Mouse (Mus musculus) liver, embryonic 16.5 days (tissue): ENCODE data around the gene Ulk4. TPM values are rescaled to one million over a fixed set of nuclear protein-coding genes. Genes with fewer than 3 reads are reported as not detected.

Source experiments
- ATAC-seq: fragments of 200-750 bp; cut with Nextera tagmentation; 2 replicates; pipeline ENCODE4 v1.8.0; 2017; ENCODE audit warnings: low read depth, mild to moderate bottlenecking, moderate number of reproducible peaks, moderate library complexity
- H3K27ac ChIP-seq: fragments of 300-500 bp; sonication (generic); 2 replicates; pipeline ENCODE4 v1.5.1; 2014; ENCODE audit warnings: mild to moderate bottlenecking, low read length
- H3K27me3 ChIP-seq: fragments of 300-500 bp; sonication (generic); 2 replicates; pipeline ENCODE4 v1.6.1; 2014; ENCODE audit warnings: low read depth, low read length, mixed read lengths; ENCODE audit not compliant: control insufficient read depth, insufficient read depth
- H3K36me3 ChIP-seq: fragments of 300-500 bp; sonication (generic); 2 replicates; pipeline ENCODE4 v1.6.1; 2014; ENCODE audit warnings: mild to moderate bottlenecking; ENCODE audit not compliant: control insufficient read depth, insufficient read depth
- H3K4me1 ChIP-seq: fragments of 300-500 bp; sonication (generic); 2 replicates; pipeline ENCODE4 v1.6.1; 2014; ENCODE audit warnings: low read depth, low read length, mixed read lengths; ENCODE audit not compliant: control insufficient read depth
- H3K4me2 ChIP-seq: fragments of 300-500 bp; sonication (generic); 2 replicates; pipeline ENCODE4 v1.6.1; 2014; ENCODE audit warnings: low read depth, low read length, mixed read lengths
- H3K4me3 ChIP-seq: fragments of 300-500 bp; sonication (generic); 2 replicates; pipeline ENCODE4 v1.5.1; 2014; ENCODE audit warnings: low read depth, mild to moderate bottlenecking, low read length
- H3K9ac ChIP-seq: fragments of 300-500 bp; sonication (generic); 2 replicates; pipeline ENCODE4 v1.6.1; 2014; ENCODE audit warnings: low read depth, low read length
- H3K9me3 ChIP-seq: fragments of 300-500 bp; sonication (generic); replicated peaks from 2 replicates; pipeline ENCODE4 v1.6.1; 2016; ENCODE audit warnings: low read length; ENCODE audit not compliant: control insufficient read depth
- WGBS: fragments of 180-500 bp; shearing (Covaris S2); extraction: QIAGEN DNeasy Blood & Tissue Kit; methylation state at CpG from one replicate; pipeline ENCODE4 v1.1.7; 2014; ENCODE audit not compliant: insufficient replicate concordance; 5-methylcytosine and 5-hydroxymethylcytosine counted together
- polyA plus RNA-seq: library from polyadenylated mRNA; unstranded; fragments of >200 nt; fragmentation: Nextera tagmentation; extraction: Ambion mirVana; gene quantifications from 2 replicates; pipeline ENCODE4 v1.2.1, GENCODE M21; 2015

Ulk4 gene
- polyA plus RNA-seq, 1 experiment from 2014 or later = 30.8 TPM

- ATAC-seq = no peak
Observed at GRCm38 (mm10) chr9:121161818-121162565, 115.0 kb downstream of the Ulk4 start.

GRCm38 (mm10) chr9:121156253-121156831 is 120.7 kb downstream of the Ulk4 start:
- Histone ChIP-seq H3K9me3 (no peaks in the 10 kb centered on the region), H3K36me3 (no peaks in the 10 kb centered on the region), H3K4me2 (no peak overlapping the region), H3K4me3 (no peak overlapping the region), H3K27ac (no peak overlapping the region), H3K27me3 (no peaks in the 10 kb centered on the region), H3K4me1 (no peaks in the 10 kb centered on the region), H3K9ac (no peak overlapping the region)
- no peak for ATAC-seq
- 53% methylated on average over 9 of the region's 9 CpGs for WGBS

More at GRCm38 (mm10) chr9:121161818-121162565, 115.0 kb downstream of the Ulk4 start:
- no peak overlapping the region for H3K4me2 ChIP-seq
- H3K4me3 ChIP-seq = no peak overlapping the region
- no peaks in the 10 kb centered on the region for H3K4me1 ChIP-seq
- 72% methylated on average over 12 of the region's 12 CpGs for WGBS
- no peaks in the 10 kb centered on the region for H3K36me3 ChIP-seq
- H3K27me3 ChIP-seq = no peaks in the 10 kb centered on the region
- H3K9ac ChIP-seq = no peak overlapping the region
- H3K9me3 ChIP-seq = no peaks in the 10 kb centered on the region
- H3K27ac ChIP-seq = no peak overlapping the region

- H3K27ac ChIP-seq = no peak overlapping the region
- no peaks in the 10 kb centered on the region for H3K36me3 ChIP-seq
Observed at GRCm38 (mm10) chr9:121153276-121153675, 123.7 kb downstream of the Ulk4 start.

GRCm38 (mm10) chr9:121148602-121149001 is 128.4 kb downstream of the Ulk4 start:
- no peaks in the 10 kb centered on the region for H3K36me3 ChIP-seq
- H3K4me2 ChIP-seq = no peak overlapping the region
- H3K4me3 ChIP-seq = no peak overlapping the region
- 58% methylated on average over 3 of the region's 3 CpGs for WGBS
- no peaks in the 10 kb centered on the region for H3K4me1 ChIP-seq
- H3K27ac ChIP-seq = no peak overlapping the region
- H3K27me3 ChIP-seq = no peaks in the 10 kb centered on the region
- no peaks in the 10 kb centered on the region; the same call in 1 of the 2 replicates for H3K9me3 ChIP-seq
- no peak overlapping the region for H3K9ac ChIP-seq
- no peak for ATAC-seq

More at GRCm38 (mm10) chr9:121153276-121153675, 123.7 kb downstream of the Ulk4 start:
- H3K9me3 ChIP-seq = no peaks in the 10 kb centered on the region
- no peak overlapping the region for H3K4me2 ChIP-seq
- no peaks in the 10 kb centered on the region for H3K27me3 ChIP-seq
- H3K4me3 ChIP-seq = no peak overlapping the region
- H3K4me1 ChIP-seq = no peaks in the 10 kb centered on the region
- WGBS = 72% methylated on average over 5 of the region's 5 CpGs
- H3K9ac ChIP-seq = no peak overlapping the region
- no peak for ATAC-seq

- Histone ChIP-seq H3K9me3 (no peaks in the 10 kb centered on the region; the same call in 1 of the 2 replicates), H3K4me3 (no peak overlapping the region), H3K9ac (no peak overlapping the region), H3K27me3 (no peaks in the 10 kb centered on the region), H3K4me2 (no peak overlapping the region), H3K27ac (no peak overlapping the region), H3K4me1 (no peaks in the 10 kb centered on the region), H3K36me3 (no peaks in the 10 kb centered on the region)
- peak; percentile 30; the same call in 1 of the 2 replicates for ATAC-seq
- 51% methylated on average over 6 of the region's 6 CpGs for WGBS
Observed at GRCm38 (mm10) chr9:121143208-121143607, 133.8 kb downstream of the Ulk4 start.

GRCm38 (mm10) chr9:121132549-121132948 is 144.4 kb downstream of the Ulk4 start:
- Histone ChIP-seq H3K27ac (no peak overlapping the region), H3K4me1 (no peaks in the 10 kb centered on the region), H3K36me3 (no peaks in the 10 kb centered on the region), H3K9me3 (no peaks in the 10 kb centered on the region), H3K9ac (no peak overlapping the region), H3K27me3 (no peaks in the 10 kb centered on the region), H3K4me3 (no peak overlapping the region), H3K4me2 (no peak overlapping the region)
- WGBS = 32% methylated on average over 6 of the region's 6 CpGs
- no peak for ATAC-seq

GRCm38 (mm10) chr9:121129533-121129932 is 147.5 kb downstream of the Ulk4 start:
- H3K4me3 ChIP-seq = no peak overlapping the region
- H3K36me3 ChIP-seq = no peaks in the 10 kb centered on the region
- H3K4me2 ChIP-seq = no peak overlapping the region
- no peaks in the 10 kb centered on the region for H3K4me1 ChIP-seq
- no peak overlapping the region for H3K9ac ChIP-seq
- no peaks in the 10 kb centered on the region for H3K9me3 ChIP-seq
- H3K27me3 ChIP-seq = no peaks in the 10 kb centered on the region
- ATAC-seq = no peak
- WGBS = 56% methylated on average over 2 of the region's 2 CpGs
- no peak overlapping the region for H3K27ac ChIP-seq

GRCm38 (mm10) chr9:121128934-121129333 is 148.1 kb downstream of the Ulk4 start:
- Histone ChIP-seq H3K4me2 (no peak overlapping the region), H3K4me3 (no peak overlapping the region), H3K36me3 (no peaks in the 10 kb centered on the region), H3K9me3 (no peaks in the 10 kb centered on the region), H3K27ac (no peak overlapping the region), H3K9ac (no peak overlapping the region), H3K27me3 (no peaks in the 10 kb centered on the region), H3K4me1 (no peaks in the 10 kb centered on the region)
- WGBS = 77% methylated on average over 8 of the region's 8 CpGs
- no peak for ATAC-seq

- no peak overlapping the region for H3K9ac ChIP-seq
- H3K36me3 ChIP-seq = no peaks in the 10 kb centered on the region
- 54% methylated on average over 2 of the region's 2 CpGs for WGBS
- no peak overlapping the region for H3K27ac ChIP-seq
- H3K4me2 ChIP-seq = no peak overlapping the region
- ATAC-seq = no peak
- no peak overlapping the region for H3K4me3 ChIP-seq
- no peaks in the 10 kb centered on the region for H3K4me1 ChIP-seq
- H3K27me3 ChIP-seq = no peaks in the 10 kb centered on the region
- H3K9me3 ChIP-seq = no peaks in the 10 kb centered on the region
Observed at GRCm38 (mm10) chr9:121127025-121127424, 150.0 kb downstream of the Ulk4 start.
